Mouse (Mus musculus): ENCODE data around the gene Magi1.

DNA sequence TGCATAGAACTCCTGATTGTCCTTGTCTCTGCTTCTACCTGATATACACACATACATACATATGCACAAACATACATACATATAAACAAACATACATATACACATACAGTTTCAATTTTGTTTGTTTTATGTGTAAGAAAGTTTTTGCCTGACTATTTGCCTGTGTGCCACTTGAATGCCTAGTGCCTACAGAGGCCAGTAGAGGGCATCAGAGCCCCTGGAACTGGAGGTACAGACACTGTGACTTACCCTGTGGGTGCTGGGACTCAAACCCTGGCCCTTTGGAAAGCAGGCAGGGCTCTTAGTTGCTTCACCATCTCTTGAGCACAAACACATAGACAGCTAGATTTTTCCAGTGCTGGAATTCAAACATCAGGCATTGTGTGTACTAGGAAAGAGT is 3.7 kb upstream of the Magi1 start:
- TF ChIP-seq CTCF (IDR thresholded peaks at IDR 0.05; ENCODE audit: low read depth): peak; percentile 26
- no peak for TF ChIP-seq EP300 (IDR thresholded peaks at IDR 0.05; ENCODE audit: low read depth)
